Mouse (Mus musculus): Measurements from ENCODE around the gene Ankrd12.
A peak's percentile ranks its signal among the peaks of the same experiment; 100 is the strongest.

Gene Ankrd12

DNA sequence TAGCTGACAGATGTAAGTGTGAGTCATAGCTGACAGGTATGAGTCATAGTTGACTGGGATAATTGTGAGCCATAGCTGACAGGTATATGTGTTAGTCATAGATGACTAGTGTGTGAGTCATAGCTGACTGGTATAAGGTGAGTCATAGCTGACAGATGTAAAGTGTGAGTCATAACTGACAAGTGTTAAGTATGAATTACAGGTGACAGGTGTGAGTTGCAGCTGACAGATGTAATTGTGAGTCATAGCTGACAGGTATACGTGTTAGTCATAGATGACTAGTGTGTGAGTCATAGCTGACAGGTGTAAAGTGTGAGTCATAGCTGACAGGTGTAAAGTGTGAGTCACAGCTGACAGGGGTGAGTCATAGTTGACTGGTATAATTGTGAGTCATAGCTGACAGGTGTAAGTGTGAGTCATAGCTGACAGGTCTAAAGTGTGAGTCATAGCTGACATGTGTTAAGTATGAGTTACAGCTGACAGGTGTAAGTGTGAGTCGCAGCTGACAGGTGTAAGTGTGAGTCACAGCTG, 115.2 kb downstream of the Ankrd12 start:
- DNase-seq = no peak

DNA sequence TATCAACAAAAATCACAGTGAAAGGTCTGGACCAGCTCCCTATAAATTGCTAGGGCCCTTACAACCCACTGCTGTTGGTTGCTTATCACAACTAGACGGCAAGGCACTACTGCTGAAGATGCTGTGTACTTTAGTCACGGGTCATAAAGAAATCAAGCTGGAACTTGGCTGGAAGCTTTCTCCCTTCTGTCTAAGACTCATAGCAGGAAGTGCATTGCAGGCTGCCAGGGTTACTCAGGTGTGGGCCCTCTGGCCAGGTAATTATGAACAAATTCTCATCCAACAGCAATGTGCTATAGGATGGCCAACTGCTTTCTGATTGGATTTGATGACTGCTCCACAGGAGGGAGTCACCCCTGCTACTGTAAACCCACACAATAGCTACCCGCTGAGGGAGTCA, 117.9 kb downstream of the Ankrd12 start:
- DNase-seq = no peak

DNA sequence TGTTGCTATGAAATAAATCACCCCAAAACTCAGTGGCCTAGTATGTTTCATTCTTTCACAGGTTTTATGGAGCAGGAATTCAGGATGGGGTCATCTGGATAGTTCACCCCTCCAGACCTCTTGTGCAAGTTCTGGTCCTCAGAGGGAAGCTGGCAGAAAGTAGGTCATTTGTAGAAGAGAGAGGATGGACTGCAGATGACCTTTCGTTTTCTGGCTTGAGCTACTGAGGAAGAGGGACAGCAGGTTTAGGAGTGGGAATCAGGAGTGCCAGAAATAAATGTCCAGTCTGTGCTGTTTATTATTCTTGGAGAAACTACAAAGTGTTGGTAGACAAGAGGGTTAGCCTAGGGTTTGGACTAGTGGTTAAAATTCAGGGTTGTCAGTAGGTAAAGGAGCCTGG, 118.5 kb downstream of the Ankrd12 start:
- DNase-seq = no peak

DNA sequence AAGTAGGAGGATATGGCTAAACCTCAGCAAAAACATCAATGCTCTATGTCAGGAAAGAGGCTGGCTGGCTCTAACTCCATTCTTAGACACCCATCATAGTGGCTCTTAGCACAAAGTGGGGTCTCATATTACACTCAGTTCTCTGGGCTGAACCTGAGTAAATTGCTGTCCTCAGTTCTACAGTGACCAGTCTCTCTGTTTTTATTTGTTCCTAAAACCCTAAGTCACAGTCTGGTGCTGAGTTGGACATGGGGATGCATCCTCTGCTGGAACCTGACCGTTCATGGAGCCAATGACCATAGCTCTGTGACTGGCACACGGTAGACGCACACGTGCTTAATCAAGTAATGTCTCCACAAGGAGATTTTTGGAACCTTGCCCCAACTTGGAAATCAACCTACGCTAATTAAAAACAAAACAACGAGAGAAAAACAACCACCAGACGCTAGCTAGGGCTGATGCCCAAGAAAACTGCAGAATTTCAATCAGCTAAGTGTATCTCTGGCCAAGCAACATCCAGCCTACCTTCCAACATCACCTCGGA, 119.0 kb downstream of the Ankrd12 start:
- no peak for DNase-seq

DNA sequence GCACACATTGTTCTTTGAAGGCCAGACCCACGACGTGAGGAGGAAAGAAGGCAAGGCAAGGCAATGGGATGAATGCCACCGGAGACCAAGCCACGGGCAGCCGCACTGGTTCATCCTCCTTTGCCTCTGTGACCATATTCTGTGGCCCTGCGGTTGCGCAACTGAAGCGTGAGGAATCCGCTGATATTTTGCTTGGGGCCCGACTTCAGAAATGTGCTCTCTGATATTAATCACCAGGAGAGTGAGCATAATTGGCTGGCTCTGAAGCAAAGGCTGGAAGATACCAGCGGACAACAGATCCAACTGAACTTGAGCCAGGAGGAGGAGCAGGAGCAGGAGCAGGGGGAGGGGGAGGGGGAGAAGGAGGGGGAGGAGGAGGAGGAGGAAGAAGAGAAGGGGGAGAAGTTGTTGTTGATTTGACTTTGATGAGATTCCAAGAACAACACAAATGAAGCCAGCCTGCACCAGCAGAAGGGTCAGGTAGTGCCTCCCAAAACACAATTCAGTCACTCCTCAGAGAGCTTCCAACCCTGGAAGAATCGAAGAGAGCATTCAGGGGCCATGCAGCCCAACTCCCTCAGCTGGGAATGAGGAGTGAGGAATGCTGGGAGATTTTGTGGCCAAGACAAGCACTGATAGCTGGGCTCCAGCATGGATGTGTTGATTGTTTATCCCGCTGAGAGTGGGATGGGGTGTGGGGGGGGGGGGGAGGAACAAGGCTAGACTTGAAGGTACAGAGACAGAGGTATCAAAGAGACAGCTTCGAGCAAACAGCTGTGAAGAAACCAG, 119.7 kb downstream of the Ankrd12 start:
- peak; percentile 63 to 66 for DNase-seq

DNA sequence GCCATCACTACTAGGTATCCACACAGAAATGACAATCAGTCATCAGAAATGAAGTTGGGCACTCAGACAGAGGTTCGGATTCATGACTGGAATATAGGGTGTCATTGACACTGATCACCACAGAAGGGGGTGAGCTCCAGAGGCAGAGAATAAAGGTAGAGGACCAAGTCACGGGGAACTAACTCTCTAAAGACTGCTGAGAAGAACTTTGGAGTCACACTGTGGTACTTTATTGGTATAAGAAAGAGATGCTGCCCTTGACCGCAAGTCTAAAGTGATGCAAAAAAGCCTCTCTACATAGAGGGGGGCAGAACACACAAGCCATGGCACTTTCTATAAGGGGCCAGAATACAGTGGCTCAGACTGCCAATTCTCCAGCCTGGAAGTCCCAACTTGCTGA, 120.7 kb downstream of the Ankrd12 start:
- no peak for DNase-seq

DNA sequence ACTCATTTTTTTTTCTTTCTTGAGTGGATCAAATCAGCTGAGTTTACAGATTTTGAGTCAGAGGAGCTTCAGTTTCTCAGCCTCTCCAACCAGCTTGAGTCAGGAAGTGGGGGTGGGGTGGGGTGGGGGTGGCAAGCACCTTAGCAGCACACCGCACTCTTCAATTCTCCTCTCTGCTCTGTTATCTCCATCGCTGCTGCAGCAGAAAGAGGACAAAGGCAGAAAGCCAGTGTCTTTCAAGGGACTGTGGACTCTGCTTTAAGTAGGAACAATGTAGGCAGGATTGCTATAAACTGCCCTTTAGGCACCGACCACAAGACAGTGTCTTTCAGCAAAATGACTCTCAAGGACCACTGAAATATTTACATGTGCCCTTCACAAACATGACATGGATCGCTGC, 122.9 kb downstream of the Ankrd12 start:
- no peak for DNase-seq

DNA sequence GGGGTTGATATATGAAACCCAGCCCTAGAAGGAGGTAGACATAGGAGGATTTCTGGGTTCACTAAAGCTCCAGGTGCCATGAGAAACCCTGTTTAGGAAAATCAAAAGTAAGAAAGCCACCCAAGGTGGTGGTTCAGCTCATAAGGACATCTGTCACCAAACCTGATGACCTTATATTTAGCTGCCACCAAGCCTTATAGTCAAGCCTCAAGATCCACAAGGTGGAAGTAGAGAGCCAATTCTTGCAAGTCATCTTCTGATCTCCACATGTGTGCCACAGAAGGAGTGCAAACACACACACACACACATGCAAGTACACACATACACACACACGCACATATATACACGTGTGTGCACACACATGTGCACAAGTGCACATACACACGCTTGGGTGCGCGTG, 124.8 kb downstream of the Ankrd12 start:
- no peak for DNase-seq

DNA sequence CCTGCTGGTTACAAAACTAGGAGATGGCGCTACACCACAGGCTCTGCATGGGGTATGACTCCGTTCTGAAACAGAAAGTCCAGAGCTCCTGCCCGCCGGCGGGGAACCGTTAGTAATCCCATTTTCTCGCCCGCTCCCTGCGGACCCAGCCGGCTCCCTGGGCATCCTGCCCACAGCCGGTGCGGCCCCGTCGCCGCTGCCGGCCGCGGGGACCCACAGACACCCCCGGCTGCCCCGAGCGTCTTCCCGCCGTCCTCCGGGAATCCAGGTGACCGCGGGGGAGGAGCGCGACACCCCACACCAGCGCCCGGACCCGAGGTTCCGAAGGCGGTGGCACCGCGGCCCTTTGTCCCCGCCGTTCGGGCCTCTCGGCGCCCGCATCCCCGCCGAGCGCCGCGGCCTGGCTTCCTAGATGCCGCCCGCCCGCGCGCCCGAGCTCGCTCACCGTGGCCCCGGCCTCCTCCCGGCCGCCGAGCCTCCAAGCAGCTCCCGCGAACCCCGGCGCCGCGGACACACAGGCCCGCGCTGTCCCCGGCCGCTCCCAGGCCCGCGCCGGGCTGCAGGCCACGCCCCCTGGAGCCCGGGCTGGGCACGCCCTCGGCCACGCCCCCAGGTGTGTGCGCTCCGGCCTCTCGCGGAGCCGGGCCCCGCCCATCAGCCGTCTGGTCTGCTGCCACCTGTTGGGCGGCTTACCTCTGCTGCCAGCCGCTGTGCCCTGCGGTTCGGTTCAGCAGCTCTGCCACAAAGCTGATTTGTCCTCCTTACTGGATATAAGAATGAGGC, 126.1 kb downstream of the Ankrd12 start, which contains the start of gene Twsg1:
Gene Twsg1 (minus strand): TSS at position 605 of the 783 bp plus-strand sequence.
- DNase-seq = peak; percentile 93 to 95

DNA sequence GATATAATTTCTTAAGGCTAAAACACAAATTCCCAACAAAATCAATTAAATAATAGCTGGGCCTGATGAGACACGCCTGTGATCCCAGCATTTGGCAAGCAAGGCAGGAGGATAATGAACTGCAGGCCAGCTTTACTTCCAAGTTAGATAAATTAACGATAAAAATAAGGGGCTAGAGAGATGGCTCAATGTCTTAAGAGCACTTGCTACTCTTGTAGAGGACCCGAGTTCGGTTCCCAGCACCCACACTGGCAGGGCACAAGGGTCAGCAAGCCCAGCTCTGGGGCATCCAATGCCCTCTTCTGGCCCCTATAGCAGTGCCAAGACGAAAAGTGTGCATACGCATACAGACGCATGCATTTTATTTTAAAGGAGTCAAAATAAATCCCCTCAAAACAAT, 126.7 kb downstream of the Ankrd12 start:
- no peak for DNase-seq

DNA sequence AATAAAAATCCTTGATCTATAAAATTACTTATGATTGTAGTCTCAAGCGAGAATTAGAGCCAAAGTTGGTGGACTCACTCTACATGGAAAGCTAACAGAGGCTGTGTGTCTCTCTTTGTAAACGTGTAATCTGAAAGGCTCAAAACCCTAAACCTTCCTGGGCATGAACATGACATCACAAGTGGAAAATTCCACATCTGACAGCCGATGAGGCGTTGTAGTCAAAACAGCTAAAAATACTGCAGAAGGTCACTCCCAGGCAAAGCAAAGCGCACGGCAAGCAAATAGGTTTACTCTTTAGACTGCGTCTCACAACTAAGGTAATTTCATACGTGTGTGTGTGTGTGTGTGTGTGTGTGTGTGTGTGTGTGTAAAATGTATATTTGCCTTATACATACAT, 129.6 kb downstream of the Ankrd12 start:
- DNase-seq = no peak

DNA sequence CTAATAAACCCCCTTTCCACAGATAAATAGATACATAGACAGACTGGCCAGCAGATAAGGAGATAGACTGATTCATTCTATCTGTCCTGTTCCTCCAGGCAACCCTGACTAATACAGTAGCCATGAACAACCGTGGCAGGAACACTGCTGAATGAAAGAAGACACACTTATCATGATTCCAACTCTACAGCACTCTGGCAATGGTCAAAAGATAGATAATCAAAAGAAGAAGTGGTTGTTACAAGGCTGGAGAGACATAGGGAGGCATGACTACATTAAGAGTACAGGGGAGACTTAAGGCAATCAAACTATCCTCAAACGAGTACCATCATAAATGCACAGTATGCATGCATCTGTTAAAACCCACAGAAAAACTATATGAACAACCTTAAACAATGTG, 131.5 kb downstream of the Ankrd12 start:
- no peak for DNase-seq

DNA sequence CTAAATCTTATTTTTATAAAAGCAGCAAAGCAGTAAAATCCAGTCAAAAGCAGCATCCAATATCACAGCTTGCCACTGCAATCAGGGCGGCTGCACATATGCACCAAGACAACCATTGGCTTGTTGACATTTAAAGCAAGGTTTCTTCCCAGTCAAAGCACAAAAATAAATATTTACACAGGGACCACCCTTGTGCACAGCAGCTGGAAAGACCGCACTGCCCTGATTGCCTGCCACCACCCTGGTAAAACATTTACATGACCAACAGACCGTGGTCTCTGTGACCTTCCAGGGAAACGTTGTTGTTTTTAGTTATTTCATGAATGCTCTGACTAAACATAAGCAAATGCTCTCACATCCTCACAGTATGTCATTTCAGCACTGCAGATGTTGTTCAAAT, 134.5 kb downstream of the Ankrd12 start:
- DNase-seq = no peak

DNA sequence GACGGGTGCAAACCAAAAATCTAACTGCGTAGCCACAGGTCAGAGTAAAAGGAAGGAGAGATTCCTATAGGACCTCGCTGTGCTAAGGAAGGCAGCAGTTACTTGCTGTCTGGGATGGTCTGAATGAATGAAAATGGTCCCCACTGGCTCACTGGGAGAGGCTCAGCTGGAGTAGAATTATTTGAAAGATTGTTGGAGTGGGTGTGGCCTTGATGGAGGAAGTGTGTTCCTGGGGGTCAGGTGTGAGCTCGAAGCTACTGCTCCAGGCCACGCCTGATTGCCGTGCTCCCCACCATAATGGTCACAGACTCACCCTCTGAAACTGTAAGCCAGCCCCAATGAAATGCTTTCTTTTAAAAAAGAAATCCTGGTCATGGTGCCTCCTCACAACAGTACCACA, 135.6 kb downstream of the Ankrd12 start:
- DNase-seq = no peak

DNA sequence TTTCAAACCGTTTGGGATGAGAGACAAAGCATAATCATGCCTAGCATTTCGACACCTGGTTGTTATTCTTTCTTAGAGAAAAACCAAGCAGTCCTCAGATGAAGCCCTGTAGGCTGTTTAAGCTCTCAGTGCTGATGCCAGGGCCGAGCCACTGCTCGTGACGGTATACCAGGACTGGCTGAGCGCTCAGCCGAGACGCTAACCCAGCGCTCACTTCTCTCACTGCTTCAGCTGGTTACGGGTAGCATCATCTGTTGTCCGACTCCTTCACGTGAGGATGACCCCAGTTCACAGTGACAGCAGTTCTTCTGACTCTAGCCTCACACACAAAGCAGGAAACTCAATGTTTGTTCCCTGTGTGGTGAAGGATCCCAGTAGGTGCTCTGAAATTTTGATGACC, 136.7 kb downstream of the Ankrd12 start:
- no peak for DNase-seq

DNA sequence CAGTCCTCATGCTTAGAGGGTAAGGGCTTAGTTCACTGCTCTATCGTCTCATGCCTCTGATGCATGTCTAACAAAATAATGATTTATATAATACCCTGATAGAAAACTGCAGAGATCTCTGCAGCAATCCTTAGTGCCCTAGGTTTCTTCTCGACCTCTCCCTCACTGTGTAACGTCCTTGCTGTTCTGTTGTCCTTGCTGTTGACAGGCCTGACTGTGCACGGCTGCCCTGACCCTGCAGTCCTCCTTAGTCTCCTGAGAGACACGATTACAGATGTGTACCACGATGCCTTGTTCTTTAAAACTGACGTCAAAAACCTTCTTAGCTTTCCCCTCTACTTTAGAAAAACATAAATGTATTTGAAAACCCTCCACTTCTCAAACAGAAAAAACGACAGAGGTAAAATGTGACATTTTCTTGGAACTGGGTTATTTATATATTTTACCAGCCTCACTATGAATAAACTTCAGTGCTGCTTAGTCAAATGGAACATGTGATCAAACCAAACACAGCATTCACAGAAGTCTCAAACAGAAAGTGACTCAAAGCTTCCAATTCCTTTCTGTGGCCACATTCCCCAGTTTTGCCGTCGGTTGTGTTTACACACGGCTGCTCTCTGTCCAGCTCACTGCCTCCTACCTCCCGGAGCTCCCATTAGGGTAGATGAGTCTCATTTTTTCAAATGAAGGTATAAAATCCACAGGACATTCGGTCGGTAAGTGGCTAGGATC, 137.3 kb downstream of the Ankrd12 start:
- DNase-seq = peak in 1 of 2 experiments; percentile 44

DNA sequence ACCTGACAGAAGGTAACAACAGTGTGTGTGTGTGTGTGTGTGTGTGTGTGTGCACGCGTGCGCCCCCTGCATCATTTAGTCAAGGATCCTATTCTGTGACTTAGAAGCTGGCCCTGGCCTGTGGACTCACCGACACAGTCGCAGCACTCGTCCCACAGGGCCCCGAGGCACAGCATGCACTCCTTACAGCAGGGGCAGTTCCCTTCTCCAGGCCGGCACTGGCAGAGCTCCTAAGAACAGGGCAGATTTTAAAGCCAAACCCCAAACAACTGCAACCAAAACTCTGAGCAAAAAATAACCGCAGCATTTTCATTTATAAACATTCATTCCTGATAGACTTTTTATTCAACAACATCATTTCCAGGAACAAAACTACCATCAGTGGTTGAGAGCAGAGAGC, 139.2 kb downstream of the Ankrd12 start:
- no peak for DNase-seq

DNA sequence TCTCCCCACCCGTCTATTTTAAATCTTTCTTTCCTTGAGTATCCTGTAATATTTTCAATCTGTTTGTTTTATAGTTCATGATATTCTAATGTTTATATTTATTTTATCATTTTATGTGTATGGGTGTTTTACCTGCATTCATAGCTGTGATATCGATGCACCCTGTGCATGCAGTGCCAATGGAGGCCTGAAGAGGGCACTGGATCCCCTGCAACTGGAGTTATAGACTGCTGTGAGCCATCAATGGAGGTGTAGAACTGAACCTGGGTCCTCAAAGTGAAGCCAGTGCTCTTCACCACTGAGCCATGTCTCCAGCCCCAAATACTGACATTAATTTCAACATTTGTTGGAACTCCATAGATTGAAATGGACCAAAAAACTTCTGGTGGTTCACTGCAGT, 143.1 kb downstream of the Ankrd12 start:
- no peak for DNase-seq

DNA sequence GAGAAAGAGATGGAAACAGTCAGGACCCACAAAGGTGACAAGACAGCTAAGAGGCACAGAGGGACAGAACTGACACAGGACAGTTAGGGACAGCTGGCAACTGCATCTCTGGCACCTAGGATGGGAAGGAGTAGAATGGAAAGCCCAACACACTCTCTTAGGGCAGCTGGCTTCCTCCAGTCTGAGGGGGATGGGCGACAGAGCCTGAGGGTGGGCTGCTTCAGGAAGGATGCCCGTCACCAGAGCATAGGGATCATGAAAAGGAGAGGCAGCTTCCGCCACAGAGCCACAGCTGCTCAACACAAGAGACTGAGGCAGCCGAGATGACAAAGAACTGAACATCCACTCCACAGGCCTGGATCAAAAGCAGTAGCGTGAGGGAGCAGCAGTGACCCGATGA, 145.4 kb downstream of the Ankrd12 start:
- no peak for DNase-seq

DNA sequence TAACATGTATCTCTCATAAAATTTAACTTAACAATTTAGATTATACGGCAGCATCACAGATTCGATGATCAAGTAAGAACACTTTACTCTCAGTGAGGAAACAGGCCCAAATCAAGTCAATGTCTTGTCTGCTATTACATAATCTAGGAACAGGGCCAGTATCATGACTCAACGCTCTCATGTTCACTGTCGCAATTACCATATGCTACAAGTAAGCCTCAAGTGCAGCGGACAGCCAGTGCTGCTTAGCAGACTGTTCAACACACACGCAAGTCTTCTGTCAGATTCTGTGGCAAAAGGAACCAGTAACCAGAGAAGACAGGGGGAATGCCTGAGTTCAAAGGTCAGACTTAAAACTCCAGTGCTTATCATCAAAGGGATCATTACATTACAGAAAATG, 145.9 kb downstream of the Ankrd12 start:
- peak; percentile 75 to 88 for DNase-seq

DNA sequence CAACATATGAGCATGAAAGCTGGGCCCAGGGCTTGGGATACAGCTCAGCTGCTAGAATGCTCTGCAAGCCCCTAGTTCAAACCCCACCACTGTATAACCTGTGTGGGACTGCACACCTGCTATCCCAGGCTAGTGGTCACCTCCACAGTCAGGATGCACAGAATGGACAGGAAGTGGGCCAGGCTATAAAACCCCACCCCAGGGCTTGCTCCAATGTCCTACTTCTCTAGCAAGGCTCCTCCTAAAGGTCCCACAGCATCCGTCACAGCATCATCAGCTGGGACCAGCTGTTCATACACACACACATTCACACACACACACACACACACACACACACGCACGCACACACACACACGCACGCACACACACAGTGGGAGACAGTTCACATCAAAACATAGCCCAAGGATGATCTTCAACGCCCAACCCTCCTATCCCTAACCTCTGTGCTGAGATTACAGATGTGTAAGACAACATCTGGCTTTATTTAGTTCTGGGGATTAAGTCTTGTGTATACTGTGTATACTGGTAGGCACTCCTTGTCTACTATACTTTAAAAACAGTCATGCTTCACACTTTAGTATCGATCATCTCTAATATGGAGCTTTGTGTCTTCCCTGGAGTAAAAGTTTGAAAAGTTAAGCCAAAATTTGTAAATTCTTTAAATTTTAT, 146.6 kb downstream of the Ankrd12 start:
- no peak for DNase-seq

DNA sequence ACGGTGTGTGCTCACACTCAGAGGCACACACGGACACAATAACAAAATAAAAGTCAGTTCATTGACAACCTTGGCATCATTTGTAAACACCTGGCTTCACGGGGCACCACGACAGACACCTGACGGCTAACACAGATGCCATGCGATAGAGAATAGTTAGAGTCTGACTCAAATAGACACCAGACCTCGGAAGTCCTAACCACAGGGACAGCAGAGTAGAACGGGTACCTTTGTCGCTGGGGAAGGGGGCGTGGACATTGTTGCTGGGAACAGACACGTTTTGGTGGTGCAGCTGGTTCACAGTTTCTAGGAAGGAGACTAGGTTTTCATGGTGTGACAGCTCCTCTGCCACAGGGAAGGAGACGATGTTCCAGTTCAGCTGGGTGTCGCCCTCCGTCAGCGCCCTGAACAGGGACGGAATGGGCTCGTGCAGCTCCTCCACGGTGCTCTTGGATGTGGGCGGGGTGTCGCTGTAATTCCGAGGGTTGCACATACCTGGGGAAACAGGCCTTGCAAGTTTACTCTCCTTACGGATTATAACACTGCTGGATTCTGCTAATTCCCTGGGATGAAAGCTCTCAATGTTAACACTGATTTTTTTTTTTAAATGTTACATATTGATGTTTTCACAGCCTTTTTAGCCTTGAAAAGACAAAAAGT, 147.4 kb downstream of the Ankrd12 start:
- peak; percentile 82 to 87 for DNase-seq

Data from lung, adult 18-20 months (tissue).